Mouse (Mus musculus): Measurements from ENCODE around the gene Gm5152.
"Not testable (repeated sequence)": the region's sequence is repeated elsewhere in the genome, so short reads cannot be mapped to it uniquely, and the experiment has no call there.

Gene Gm5152

GRCm38 (mm10) chr5:10246426-10246825, at the start of gene Gm5152:
Gene Gm5152 (minus strand): TSS chr5:10246526.
- not testable (repeated sequence) for DNase-seq

DNA sequence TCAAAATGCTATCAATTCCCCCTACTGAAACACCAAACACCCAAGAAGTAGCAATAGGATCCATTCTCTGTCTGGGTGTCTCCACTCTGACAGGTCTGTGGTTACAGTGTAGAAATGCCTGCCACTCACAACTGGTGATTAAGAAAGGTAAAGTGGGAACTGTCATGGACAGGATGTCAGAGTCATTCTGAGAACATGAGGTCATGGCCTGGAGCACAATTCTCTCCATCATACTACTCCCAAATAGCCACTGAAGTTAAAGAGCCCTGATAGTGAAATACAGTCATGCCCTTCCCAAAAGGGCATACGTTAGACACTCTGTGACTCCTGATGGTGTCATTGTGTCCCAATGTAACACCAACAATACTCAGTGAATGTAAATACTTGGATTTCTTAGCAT, 8.4 kb upstream of the Gm5152 start:
- not testable (repeated sequence) for DNase-seq

DNA sequence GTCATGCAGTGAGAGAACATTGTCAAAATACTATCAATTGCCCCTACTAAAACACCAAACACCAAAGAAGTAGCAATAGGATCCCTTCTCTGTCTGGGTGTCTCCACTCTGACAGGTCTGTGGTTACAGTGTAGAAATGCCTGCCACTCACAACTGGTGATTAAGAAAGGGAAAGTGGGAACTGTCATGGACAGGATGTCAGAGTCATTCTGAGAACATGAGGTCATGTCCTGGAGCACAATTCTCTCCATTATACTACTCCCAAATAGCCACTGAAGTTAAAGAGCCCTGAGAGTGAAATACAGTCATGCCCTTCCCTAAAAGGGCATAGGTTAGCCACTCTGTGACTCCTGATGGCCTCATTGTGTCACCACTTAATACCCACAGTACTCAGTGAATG, 556 bp downstream of the Gm5152 start:
- DNase-seq, result not testable (repeated sequence)

DNA sequence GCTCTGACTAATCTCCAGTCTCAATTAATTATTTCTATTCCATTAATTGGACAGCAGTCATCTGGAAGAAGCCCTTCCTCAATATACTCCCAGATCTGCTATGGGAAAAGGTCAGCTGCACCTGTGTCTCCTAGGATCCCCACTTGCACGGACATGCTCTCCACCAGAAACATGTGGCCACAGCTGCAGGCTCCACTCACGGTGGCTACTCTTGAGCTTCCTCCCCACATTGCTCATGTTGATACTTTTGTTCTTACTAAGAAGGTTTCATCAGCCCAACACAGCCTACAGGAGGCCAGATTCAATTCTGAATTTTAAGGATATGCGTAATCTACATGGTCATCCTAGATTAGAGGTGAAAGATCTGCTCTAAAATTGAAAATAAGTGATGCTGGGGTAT, 5.9 kb downstream of the Gm5152 start:
- not testable (repeated sequence) for DNase-seq

- DNase-seq, result no peak
Observed at GRCm38 (mm10) chr5:10220317-10220716, 26.0 kb downstream of the Gm5152 start.

- DNase-seq, result no peak
Observed at GRCm38 (mm10) chr5:10203067-10203466, 43.3 kb downstream of the Gm5152 start.

GRCm38 (mm10) chr5:10196880-10197279, 49.4 kb downstream of the Gm5152 start:
- no peak for DNase-seq
